Mouse (Mus musculus): Measurements from ENCODE around the gene Gm10521. TPM values are rescaled to one million over a fixed set of nuclear protein-coding genes. Genes with fewer than 3 reads are reported as not detected.
A peak's percentile ranks its signal among the peaks of the same experiment; 100 is the strongest.
"Not testable (repeated sequence)": the region's sequence is repeated elsewhere in the genome, so short reads cannot be mapped to it uniquely, and the experiment has no call there.

The Gm10521 gene
- 1 to 10 TPM; 1.6 to 2.5 TPM for polyA plus RNA-seq (2017; shearing (Covaris generic))

- not testable (repeated sequence) for ATAC-seq
Observed at GRCm38 (mm10) chr1:171895364-171895763, at the start of gene Gm10521. TSS of gene Gm10521 (plus strand) at chr1:171895664.

- ATAC-seq: no peak
Observed at GRCm38 (mm10) chr1:171848201-171848600, 47.3 kb upstream of the Gm10521 start.

GRCm38 (mm10) chr1:171848757-171849156, 46.7 kb upstream of the Gm10521 start:
- ATAC-seq: no peak

GRCm38 (mm10) chr1:171849454-171849853, 46.0 kb upstream of the Gm10521 start:
- ATAC-seq: no peak

- ATAC-seq: peak; percentile 65
Observed at GRCm38 (mm10) chr1:171865467-171865866, 30.0 kb upstream of the Gm10521 start.

GRCm38 (mm10) chr1:171886989-171887388, 8.5 kb upstream of the Gm10521 start:
- no peak for ATAC-seq

GRCm38 (mm10) chr1:171904011-171904410, 8.5 kb downstream of the Gm10521 start:
- ATAC-seq: no peak

- peak; percentile 37 for ATAC-seq
Observed at GRCm38 (mm10) chr1:171915638-171916458, 20.4 kb downstream of the Gm10521 start.

GRCm38 (mm10) chr1:171917305-171918039, 22.0 kb downstream of the Gm10521 start, which contains the start of gene Slamf6:
TSS of gene Slamf6 (plus strand) at chr1:171917515.
- peak; percentile 30 for ATAC-seq

- no peak for ATAC-seq
Observed at GRCm38 (mm10) chr1:171918136-171918920, 22.9 kb downstream of the Gm10521 start.

- ATAC-seq: peak; percentile 3
Observed at GRCm38 (mm10) chr1:171919193-171919592, 23.7 kb downstream of the Gm10521 start.

- ATAC-seq: no peak
Observed at GRCm38 (mm10) chr1:171919901-171920510, 24.5 kb downstream of the Gm10521 start.

- ATAC-seq: peak; percentile 47
Observed at GRCm38 (mm10) chr1:171920989-171921621, 25.6 kb downstream of the Gm10521 start.

- ATAC-seq: no peak
Observed at GRCm38 (mm10) chr1:171921641-171922040, 26.2 kb downstream of the Gm10521 start.

GRCm38 (mm10) chr1:171922844-171923243, 27.4 kb downstream of the Gm10521 start:
- ATAC-seq: no peak

- no peak for ATAC-seq
Observed at GRCm38 (mm10) chr1:171924900-171925299, 29.4 kb downstream of the Gm10521 start.

- ATAC-seq: no peak
Observed at GRCm38 (mm10) chr1:171933851-171934250, 38.4 kb downstream of the Gm10521 start.

- ATAC-seq: peak; percentile 81
Observed at GRCm38 (mm10) chr1:171938952-171939948, 43.8 kb downstream of the Gm10521 start.

- no peak for ATAC-seq
Observed at GRCm38 (mm10) chr1:171940626-171941025, 45.2 kb downstream of the Gm10521 start.

- no peak for ATAC-seq
Observed at GRCm38 (mm10) chr1:171946447-171946995, 51.1 kb downstream of the Gm10521 start.
